11 mouse cellular contexts compared by ENCODE assay signal in the genomic region with DNA sequence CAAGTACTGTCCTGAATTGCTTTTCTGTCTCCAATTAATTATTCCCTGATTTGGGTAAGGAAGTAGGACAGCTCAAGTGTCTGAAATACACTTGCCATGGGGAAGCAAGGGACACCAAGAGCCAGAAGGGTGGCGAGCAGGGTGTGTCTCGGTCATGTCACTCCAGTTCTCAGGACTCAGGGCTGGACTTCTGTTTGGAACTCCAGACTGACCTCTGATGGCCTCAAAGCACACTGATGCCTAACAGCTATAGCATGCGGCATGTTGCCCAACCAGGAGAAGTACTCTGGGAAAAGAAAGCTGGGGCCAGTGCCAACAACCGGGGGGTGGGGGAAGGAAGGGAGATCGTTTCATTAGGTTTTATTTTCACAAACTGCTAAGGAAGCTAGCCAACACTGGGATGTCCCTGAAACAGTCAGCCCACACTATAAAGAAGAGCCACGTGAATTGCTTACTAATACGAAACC.
DNase-seq lines count a peak whose midpoint lies in the region; ATAC-seq and TF ChIP-seq lines count a peak whose summit lies in the region.
"Had no signal": no experiment of that assay in that cellular context is flagged by ENCODE, and none has a peak within 500 bp of the region (broad histone marks: within the 10 kb centered on the region; RNA-seq: fewer than 3 reads in every experiment).

No protein-coding gene starts in this region.

- H3K36me3 ChIP-seq in hindbrain, embryonic 14.5 days (replicated peaks; ENCODE audit: control insufficient read depth, insufficient read depth), result no peaks in the 10 kb centered on the region
- H3K36me3 ChIP-seq in hindbrain, embryonic 12.5 days, result no peaks in the 10 kb centered on the region
- no peaks in the 10 kb centered on the region for H3K36me3 ChIP-seq in heart, embryonic 16.5 days (ENCODE audit: control insufficient read depth, insufficient read depth)
- H3K36me3 ChIP-seq in lung, postnatal 0 days (ENCODE audit: insufficient read depth, low read length), result no peaks in the 10 kb centered on the region
- H3K36me3 ChIP-seq: embryonic facial prominence, embryonic 12.5 days; stomach, embryonic 15.5 days had no signal

- H3K9me3 ChIP-seq in hindbrain, embryonic 14.5 days (ENCODE audit: control insufficient read depth, low read length), result no peaks in the 10 kb centered on the region
- H3K9me3 ChIP-seq in hindbrain, embryonic 12.5 days (replicated peaks), result no peaks in the 10 kb centered on the region
- no peaks in the 10 kb centered on the region for H3K9me3 ChIP-seq in heart, embryonic 16.5 days (replicated peaks; ENCODE audit: control insufficient read depth, low read length)
- no peaks in the 10 kb centered on the region for H3K9me3 ChIP-seq in lung, postnatal 0 days (ENCODE audit: low read length)
- H3K9me3 ChIP-seq: embryonic facial prominence, embryonic 12.5 days; stomach, embryonic 15.5 days had no signal

- H3K27ac ChIP-seq in hindbrain, embryonic 14.5 days, result no peak overlapping the region
- H3K27ac ChIP-seq in hindbrain, embryonic 12.5 days, result no peak overlapping the region
- H3K27ac ChIP-seq in heart, embryonic 16.5 days (ENCODE audit: low read length), result peak overlapping the region; percentile 45
- no peak overlapping the region; the same call in 1 of the 2 replicates for H3K27ac ChIP-seq in lung, postnatal 0 days (ENCODE audit: low read length)
- H3K27ac ChIP-seq: embryonic facial prominence, embryonic 12.5 days; liver, embryonic 14.5 days; stomach, embryonic 15.5 days had no signal

- CTCF ChIA-PET in Patski (lab: Charles Lee), result interaction anchor here (0.7 to 1.9 kb wide), 5 partner anchors 9 to 225 kb away, joined by 3 to 11 read pairs (median 4); no protein-coding TSS in a partner anchor

- H3K9ac ChIP-seq in hindbrain, embryonic 14.5 days, result no peak overlapping the region
- H3K9ac ChIP-seq in hindbrain, embryonic 12.5 days, result no peak overlapping the region
- H3K9ac ChIP-seq in heart, embryonic 16.5 days (ENCODE audit: low read length), result peak overlapping the region; percentile 9; the same call in 1 of the 2 replicates
- no peak overlapping the region for H3K9ac ChIP-seq in lung, postnatal 0 days (replicated peaks; ENCODE audit: low read depth)
- H3K9ac ChIP-seq: embryonic facial prominence, embryonic 12.5 days; liver, embryonic 14.5 days; stomach, embryonic 15.5 days had no signal

- no peak overlapping the region for H3K4me3 ChIP-seq in hindbrain, embryonic 14.5 days (replicated peaks; ENCODE audit: low read length)
- H3K4me3 ChIP-seq in hindbrain, embryonic 12.5 days, result no peak overlapping the region
- H3K4me3 ChIP-seq in heart, embryonic 16.5 days (ENCODE audit: low read length), result no peak overlapping the region
- no peak overlapping the region for H3K4me3 ChIP-seq in lung, postnatal 0 days (ENCODE audit: low read depth, low read length)
- H3K4me3 ChIP-seq: embryonic facial prominence, embryonic 12.5 days; stomach, embryonic 15.5 days had no signal

- no peak overlapping the region for H3K4me2 ChIP-seq in hindbrain, embryonic 14.5 days (replicated peaks)
- H3K4me2 ChIP-seq in hindbrain, embryonic 12.5 days (replicated peaks), result no peak overlapping the region
- peak overlapping the region; percentile 0; the same call in 1 of the 2 replicates for H3K4me2 ChIP-seq in heart, embryonic 16.5 days (ENCODE audit: low read depth, low read length)
- H3K4me2 ChIP-seq in lung, postnatal 0 days (replicated peaks; ENCODE audit: low read depth, low read length), result no peak overlapping the region
- H3K4me2 ChIP-seq: embryonic facial prominence, embryonic 12.5 days; stomach, embryonic 15.5 days had no signal

- H3K4me1 ChIP-seq in hindbrain, embryonic 14.5 days (replicated peaks; ENCODE audit: control insufficient read depth, insufficient read depth, low read length), result no peaks in the 10 kb centered on the region
- no peaks in the 10 kb centered on the region for H3K4me1 ChIP-seq in hindbrain, embryonic 12.5 days
- peaks cover 16% of the 10 kb centered on the region for H3K4me1 ChIP-seq in heart, embryonic 16.5 days (ENCODE audit: control insufficient read depth, insufficient read depth, low read length)
- H3K4me1 ChIP-seq in lung, postnatal 0 days (ENCODE audit: insufficient read depth, low read depth, low read length), result peaks cover 7% of the 10 kb centered on the region; the same call in 1 of the 2 replicates
- H3K4me1 ChIP-seq: embryonic facial prominence, embryonic 12.5 days; stomach, embryonic 15.5 days had no signal

- in situ Hi-C loops in Patski (cut with MboI; ENCODE audit: low pct_unique_long_range_greater_than_20kb), result no loop called here

- ATAC-seq in hindbrain, embryonic 14.5 days (ENCODE audit: low FRiP score), result no peak
- ATAC-seq in hindbrain, embryonic 12.5 days (ENCODE audit: low FRiP score), result no peak
- peak; percentile 21 for ATAC-seq in Patski
- ATAC-seq in heart, embryonic 16.5 days (replicated peaks; ENCODE audit: extremely low read depth, insufficient read depth, low FRiP score), result peak; percentile 52
- peak; percentile 83 for ATAC-seq in lung, postnatal 0 days
- no peak for ATAC-seq in monocyte, adult 5-6 weeks (replicated peaks; ENCODE audit: insufficient number of reproducible peaks, low FRiP score, low TSS enrichment, poor library complexity, severe bottlenecking)

- H3K27me3 ChIP-seq in hindbrain, embryonic 14.5 days (ENCODE audit: control insufficient read depth, insufficient read depth, low read length), result no peaks in the 10 kb centered on the region
- no peaks in the 10 kb centered on the region for H3K27me3 ChIP-seq in hindbrain, embryonic 12.5 days
- H3K27me3 ChIP-seq in Patski, result no peaks in the 10 kb centered on the region
- H3K27me3 ChIP-seq in heart, embryonic 16.5 days (ENCODE audit: control insufficient read depth, insufficient read depth, low read length), result no peaks in the 10 kb centered on the region
- H3K27me3 ChIP-seq in lung, postnatal 0 days (replicated peaks; ENCODE audit: insufficient read depth, low read length), result no peaks in the 10 kb centered on the region
- H3K27me3 ChIP-seq: embryonic facial prominence, embryonic 12.5 days; stomach, embryonic 15.5 days had no signal

- POLR2A ChIA-PET in Patski (lab: Charles Lee), result interaction anchor here (0.7 to 1.1 kb wide), 2 partner anchors 10 to 239 kb away, joined by 4 read pairs; no protein-coding TSS in a partner anchor

- peak; percentile 50 for DNase-seq in hindbrain, embryonic 14.5 days (ENCODE audit: low spot score)
- DNase-seq in Patski (ENCODE audit: low read depth, low spot score), result no peak
- DNase-seq in cerebellum, adult 9-11 months, result peak; percentile 63
- peak; percentile 84 for DNase-seq in lung, postnatal 0 days (ENCODE audit: low spot score)
- no peak for DNase-seq in natural killer cell, adult 2 months (ENCODE audit: low spot score in 2 of 2)

- TF ChIP-seq CTCF in Patski (IDR thresholded peaks at IDR 0.05), result no peak
- TF ChIP-seq CTCF in lung, postnatal 0 days (IDR thresholded peaks at IDR 0.05), result peak; percentile 48

- WGBS in hindbrain, embryonic 14.5 days, result 73% methylated on average over 7 of the region's 7 CpGs
- WGBS in hindbrain, embryonic 12.5 days, result 88% methylated on average over 7 of the region's 7 CpGs
- WGBS in heart, embryonic 16.5 days, result 43% methylated on average over 7 of the region's 7 CpGs
- WGBS in lung, postnatal 0 days, result 22% methylated on average over 7 of the region's 7 CpGs

- TF ChIP-seq EP300 in lung, postnatal 0 days (IDR thresholded peaks at IDR 0.05), result no peak; the same call in 1 of the 2 replicates

Comparison
In these comparisons a context has a peak if more than half of its experiments do, and no peak if none do; other contexts are left out.
1. ATAC-seq: peak in Patski (single experiment), heart, embryonic 16.5 days (single experiment) and lung, postnatal 0 days (single experiment); none in hindbrain, embryonic 14.5 days (single experiment), hindbrain, embryonic 12.5 days (single experiment) and monocyte, adult 5-6 weeks (single experiment).
2. DNase-seq: peak in hindbrain, embryonic 14.5 days (single experiment), cerebellum, adult 9-11 months (single experiment) and lung, postnatal 0 days (single experiment); none in Patski (single experiment) and natural killer cell, adult 2 months (0 of 2).